Mouse (Mus musculus) embryonic fibroblast, embryonic 13.5 days (primary cell): Measurements from ENCODE around the gene Tango2.

ENCODE experiments used
- CTCF ChIP-seq: IDR thresholded peaks from 2 replicates; pipeline ENCODE4 v1.5.1; 2011; ENCODE audit warnings: mild to moderate bottlenecking, control low read depth, low read length, moderate library complexity, borderline replicate concordance; ENCODE audit not compliant: insufficient read depth
- POLR2A ChIP-seq: IDR thresholded peaks from 2 replicates; pipeline ENCODE4 v1.6.1; 2011; ENCODE audit warnings: low read depth, mild to moderate bottlenecking, control low read depth, low read length, moderate library complexity

- TF ChIP-seq CTCF (no peak), POLR2A (no peak)
Observed at GRCm38 (mm10) chr16:18386972-18387371, 39.1 kb upstream of the Tango2 start.
